Mouse (Mus musculus) heart, embryonic 11.5 days (tissue): ENCODE data around the gene Scd3. TPM values are rescaled to one million over a fixed set of nuclear protein-coding genes. Genes with fewer than 3 reads are reported as not detected.
"Not testable (repeated sequence)": the region's sequence is repeated elsewhere in the genome, so short reads cannot be mapped to it uniquely, and the experiment has no call there.

Experiments
- ATAC-seq: fragments of 200-750 bp; cut with Nextera tagmentation; replicated peaks from 2 replicates; pipeline ENCODE4 v1.8.0; 2017; ENCODE audit warnings: moderate library complexity; ENCODE audit not compliant: insufficient number of reproducible peaks, low FRiP score, low TSS enrichment
- H3K27ac ChIP-seq: fragments of 300-500 bp; sonication (generic); 2 replicates; pipeline ENCODE4 v1.5.1; 2014; ENCODE audit warnings: mild to moderate bottlenecking, low read depth, low read length
- H3K27me3 ChIP-seq: fragments of 300-500 bp; sonication (generic); 2 replicates; pipeline ENCODE4 v1.6.1; 2014; ENCODE audit warnings: mild to moderate bottlenecking, low read length, mixed read lengths; ENCODE audit not compliant: control insufficient read depth, insufficient read depth
- H3K36me3 ChIP-seq: fragments of 300-500 bp; sonication (generic); 2 replicates; pipeline ENCODE4 v1.6.1; 2014; ENCODE audit warnings: mild to moderate bottlenecking, low read length, moderate library complexity, mixed read lengths; ENCODE audit not compliant: control insufficient read depth, insufficient read depth
- H3K4me1 ChIP-seq: fragments of 300-500 bp; sonication (generic); 2 replicates; pipeline ENCODE4 v1.6.1; 2014; ENCODE audit warnings: low read length; ENCODE audit not compliant: control insufficient read depth, insufficient read depth
- H3K4me2 ChIP-seq: fragments of 300-500 bp; sonication (generic); 2 replicates; pipeline ENCODE4 v1.6.1; 2014; ENCODE audit warnings: mild to moderate bottlenecking, moderate library complexity
- H3K4me3 ChIP-seq: fragments of 300-500 bp; sonication (generic); 2 replicates; pipeline ENCODE4 v1.5.1; 2014; ENCODE audit warnings: low read depth, low read length
- H3K9ac ChIP-seq: fragments of 300-500 bp; sonication (generic); 2 replicates; pipeline ENCODE4 v1.6.1; 2014; ENCODE audit warnings: mild to moderate bottlenecking, low read depth, low read length, moderate library complexity
- H3K9me3 ChIP-seq: fragments of 300-500 bp; sonication (generic); replicated peaks from 2 replicates; pipeline ENCODE4 v1.6.1; 2016; ENCODE audit warnings: low read length; ENCODE audit not compliant: control insufficient read depth
- WGBS: fragments of 180-500 bp; shearing (Covaris S2); extraction: QIAGEN DNeasy Blood & Tissue Kit; methylation state at CpG from one replicate; pipeline ENCODE4 v1.1.7; 2014; ENCODE audit not compliant: insufficient replicate concordance; 5-methylcytosine and 5-hydroxymethylcytosine counted together
- polyA plus RNA-seq: library from polyadenylated mRNA; unstranded; fragments of >200 nt; fragmentation: Nextera tagmentation; extraction: Ambion mirVana; gene quantifications from 2 replicates; pipeline ENCODE4 v1.2.1, GENCODE M21; 2014

The Scd3 gene
- polyA plus RNA-seq, 1 experiment from 2014 or later, result 0.21 TPM

DNA sequence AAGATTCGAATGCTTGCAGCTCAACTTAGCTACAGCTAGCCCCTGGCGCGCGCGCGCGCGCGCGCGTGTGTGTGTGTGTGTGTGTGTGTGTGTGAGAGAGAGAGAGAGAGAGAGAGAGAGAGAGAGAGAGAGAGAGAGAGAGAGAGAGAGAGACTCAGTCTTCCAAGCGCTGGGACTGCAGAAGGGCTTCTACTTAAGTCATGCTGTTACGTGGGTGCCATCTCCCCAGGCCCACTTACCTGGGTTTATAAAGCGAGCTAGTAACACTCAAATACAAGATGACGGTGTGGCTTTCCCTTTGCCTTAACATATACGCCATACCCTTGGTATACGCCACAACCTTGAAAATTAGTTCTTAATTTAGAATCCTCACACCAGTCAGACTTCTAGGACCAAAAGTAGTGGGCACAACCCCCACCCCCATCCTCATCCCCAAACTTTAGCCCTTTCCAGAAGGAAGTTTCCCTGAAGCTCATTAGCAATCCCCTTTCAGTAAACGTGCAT, 64.5 kb downstream of the Scd3 start:
- no peaks in the 10 kb centered on the region for H3K9me3 ChIP-seq
- no peaks in the 10 kb centered on the region for H3K27me3 ChIP-seq
- no peak for ATAC-seq
- H3K4me3 ChIP-seq, result peak overlapping the region; percentile 58
- H3K4me2 ChIP-seq, result peak overlapping the region; percentile 82
- 9% methylated on average over 18 of the region's 18 CpGs for WGBS
- no peaks in the 10 kb centered on the region for H3K4me1 ChIP-seq
- H3K9ac ChIP-seq, result peak overlapping the region; percentile 81
- peak overlapping the region; percentile 95 for H3K27ac ChIP-seq
- no peaks in the 10 kb centered on the region for H3K36me3 ChIP-seq

DNA sequence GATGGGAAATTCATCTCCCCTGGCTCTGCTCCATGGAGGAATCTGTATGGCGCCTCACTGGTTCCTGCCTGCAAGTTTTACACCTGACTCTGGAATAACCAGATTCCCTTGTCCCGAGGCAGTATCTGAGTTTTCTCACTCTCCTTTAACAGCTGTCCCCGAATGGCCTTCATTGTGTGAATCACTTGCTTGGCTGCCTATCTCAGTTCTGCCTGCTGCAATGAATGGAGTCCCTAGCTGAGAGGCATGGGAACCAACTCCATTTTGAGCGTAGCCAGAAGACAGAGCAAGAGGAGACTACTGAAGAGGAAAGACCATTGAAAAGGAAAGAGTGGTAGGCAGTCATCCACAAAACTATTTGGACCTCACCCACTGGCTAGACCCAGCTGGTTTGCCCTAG, 70.6 kb downstream of the Scd3 start:
- Histone ChIP-seq H3K4me2 (no peak overlapping the region), H3K27ac (no peak overlapping the region), H3K27me3 (no peaks in the 10 kb centered on the region), H3K4me3 (no peak overlapping the region), H3K9ac (no peak overlapping the region), H3K36me3 (no peaks in the 10 kb centered on the region), H3K4me1 (peaks cover 3% of the 10 kb centered on the region; the same call in 1 of the 2 replicates), H3K9me3 (no peaks in the 10 kb centered on the region)
- no peak for ATAC-seq
- 72% methylated on average over 4 of the region's 4 CpGs for WGBS

DNA sequence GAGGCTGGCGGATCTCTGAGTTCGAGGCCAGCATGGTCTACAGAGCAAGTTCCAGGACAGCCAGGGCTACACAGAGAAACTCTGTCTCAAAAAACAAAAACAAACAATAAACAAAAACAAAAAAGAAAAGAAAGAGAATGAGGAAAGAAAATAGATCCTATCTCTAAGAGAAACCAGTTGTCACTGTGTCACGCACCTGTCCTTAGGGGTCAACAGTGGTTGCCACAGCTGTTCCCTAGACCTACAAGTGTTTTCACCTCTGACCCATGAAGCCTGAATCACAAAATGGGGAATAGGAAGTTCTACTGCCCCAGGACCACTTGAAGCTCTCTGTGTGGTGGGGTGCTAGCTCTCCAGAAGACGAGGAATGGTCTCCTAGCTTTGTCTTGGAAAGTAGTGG, 71.4 kb downstream of the Scd3 start:
- H3K4me2 ChIP-seq, result no peak overlapping the region
- ATAC-seq, result no peak
- no peak overlapping the region for H3K27ac ChIP-seq
- no peaks in the 10 kb centered on the region for H3K36me3 ChIP-seq
- WGBS, result 94% methylated on average over 4 of the region's 4 CpGs
- H3K9me3 ChIP-seq, result no peaks in the 10 kb centered on the region
- H3K4me1 ChIP-seq, result peaks cover 3% of the 10 kb centered on the region; the same call in 1 of the 2 replicates
- no peaks in the 10 kb centered on the region for H3K27me3 ChIP-seq
- no peak overlapping the region for H3K4me3 ChIP-seq
- H3K9ac ChIP-seq, result no peak overlapping the region

DNA sequence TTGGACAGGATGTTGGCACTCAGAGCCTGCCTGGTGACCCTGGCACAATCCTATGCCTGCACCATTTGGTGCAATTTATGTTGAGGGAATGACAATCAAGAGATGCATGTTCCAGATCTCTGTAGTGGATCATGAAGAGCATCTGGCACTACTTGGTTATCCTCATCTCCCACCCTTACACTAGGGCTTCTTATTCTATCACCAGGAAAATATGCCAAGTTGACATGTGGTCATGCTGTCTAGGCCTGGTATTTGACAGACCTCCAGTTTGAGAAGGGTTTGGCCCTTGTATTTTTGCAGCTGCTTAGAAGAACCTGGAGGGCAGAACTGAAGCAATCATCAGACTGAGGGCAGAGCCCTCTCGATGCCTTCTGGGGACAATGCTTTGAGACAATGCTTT, 72.3 kb downstream of the Scd3 start:
- Histone ChIP-seq H3K4me2 (no peak overlapping the region), H3K9me3 (no peaks in the 10 kb centered on the region), H3K4me3 (no peak overlapping the region), H3K4me1 (peaks cover 5% of the 10 kb centered on the region), H3K27me3 (no peaks in the 10 kb centered on the region), H3K27ac (no peak overlapping the region), H3K9ac (no peak overlapping the region), H3K36me3 (no peaks in the 10 kb centered on the region)
- ATAC-seq, result no peak
- 91% methylated on average over 1 of the region's 1 CpGs for WGBS

DNA sequence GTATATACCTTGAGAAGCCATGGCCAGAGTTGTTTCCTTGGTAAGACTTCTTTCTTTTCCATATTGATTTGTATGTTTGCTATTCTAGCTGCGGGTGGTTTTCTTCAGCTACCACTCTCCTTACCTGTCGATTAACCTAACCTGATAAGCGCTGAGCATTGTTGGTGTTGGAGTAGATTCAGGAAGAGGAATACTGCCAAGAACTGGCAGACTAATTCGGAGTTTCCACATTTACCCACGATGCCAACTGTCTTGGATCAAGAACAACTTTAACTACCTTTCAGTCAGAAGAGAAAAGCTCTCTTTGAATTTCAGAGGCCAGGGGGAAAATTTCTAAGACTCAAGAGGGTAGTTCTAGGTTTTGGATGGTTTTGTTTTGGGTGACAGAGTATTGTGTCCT, 73.8 kb downstream of the Scd3 start:
- Histone ChIP-seq H3K27ac (no peak overlapping the region), H3K9me3 (no peaks in the 10 kb centered on the region), H3K4me2 (no peak overlapping the region), H3K36me3 (no peaks in the 10 kb centered on the region), H3K9ac (no peak overlapping the region), H3K27me3 (no peaks in the 10 kb centered on the region), H3K4me3 (no peak overlapping the region), H3K4me1 (peaks cover 17% of the 10 kb centered on the region)
- WGBS, result 75% methylated on average over 5 of the region's 5 CpGs
- no peak for ATAC-seq

DNA sequence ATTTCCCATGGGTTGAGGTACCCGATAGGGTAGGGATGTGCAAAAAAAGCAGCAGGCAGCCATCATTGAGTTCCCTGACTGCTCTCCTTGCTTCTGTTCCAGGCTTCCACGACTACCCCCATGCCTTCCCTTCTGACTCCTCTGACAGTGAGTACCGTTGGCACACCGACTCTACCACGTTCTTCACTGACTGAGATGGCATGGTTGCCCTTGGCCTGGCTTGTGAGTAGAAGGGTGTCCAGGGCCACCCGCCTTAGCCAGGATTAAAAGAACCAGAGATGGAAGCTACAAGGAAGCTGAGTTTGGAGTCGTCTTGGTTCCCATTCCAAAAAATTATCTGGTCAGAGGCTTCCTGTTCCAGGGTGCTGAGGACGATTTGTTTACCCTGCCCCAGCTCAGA, 74.9 kb downstream of the Scd3 start:
- no peaks in the 10 kb centered on the region for H3K9me3 ChIP-seq
- peaks cover 25% of the 10 kb centered on the region for H3K4me1 ChIP-seq
- no peak overlapping the region for H3K9ac ChIP-seq
- H3K4me2 ChIP-seq, result no peak overlapping the region
- no peak overlapping the region for H3K27ac ChIP-seq
- H3K36me3 ChIP-seq, result no peaks in the 10 kb centered on the region
- 74% methylated on average over 8 of the region's 8 CpGs for WGBS
- H3K4me3 ChIP-seq, result no peak overlapping the region
- ATAC-seq, result no peak
- H3K27me3 ChIP-seq, result no peaks in the 10 kb centered on the region

DNA sequence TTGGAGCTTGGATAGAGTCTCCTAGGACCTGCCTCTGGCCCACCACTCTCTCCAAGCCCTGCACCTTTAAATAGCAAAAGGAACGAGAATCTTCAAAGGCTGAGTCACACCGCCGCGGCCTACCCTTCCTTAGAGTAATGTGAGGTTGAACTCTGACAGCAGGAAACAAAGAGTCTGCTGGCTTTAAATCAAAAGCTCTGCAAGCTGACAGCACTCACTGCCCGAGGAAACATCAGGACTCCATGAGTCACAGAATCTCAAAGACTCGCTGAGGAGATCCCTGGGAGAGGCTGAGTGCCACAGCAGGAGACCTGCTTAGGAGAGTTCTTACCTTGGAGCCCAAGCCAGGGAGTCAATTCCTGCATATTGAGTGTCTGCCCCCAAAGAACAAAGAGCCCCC, 77.7 kb downstream of the Scd3 start:
- Histone ChIP-seq H3K36me3 (no peaks in the 10 kb centered on the region), H3K9ac (peak overlapping the region; percentile 46; the same call in 1 of the 2 replicates), H3K4me2 (peak overlapping the region; percentile 24), H3K4me1 (peaks cover 38% of the 10 kb centered on the region), H3K9me3 (no peaks in the 10 kb centered on the region), H3K27ac (peak overlapping the region; percentile 71), H3K4me3 (no peak overlapping the region), H3K27me3 (no peaks in the 10 kb centered on the region)
- WGBS, result 6% methylated on average over 6 of the region's 6 CpGs
- ATAC-seq, result no peak

DNA sequence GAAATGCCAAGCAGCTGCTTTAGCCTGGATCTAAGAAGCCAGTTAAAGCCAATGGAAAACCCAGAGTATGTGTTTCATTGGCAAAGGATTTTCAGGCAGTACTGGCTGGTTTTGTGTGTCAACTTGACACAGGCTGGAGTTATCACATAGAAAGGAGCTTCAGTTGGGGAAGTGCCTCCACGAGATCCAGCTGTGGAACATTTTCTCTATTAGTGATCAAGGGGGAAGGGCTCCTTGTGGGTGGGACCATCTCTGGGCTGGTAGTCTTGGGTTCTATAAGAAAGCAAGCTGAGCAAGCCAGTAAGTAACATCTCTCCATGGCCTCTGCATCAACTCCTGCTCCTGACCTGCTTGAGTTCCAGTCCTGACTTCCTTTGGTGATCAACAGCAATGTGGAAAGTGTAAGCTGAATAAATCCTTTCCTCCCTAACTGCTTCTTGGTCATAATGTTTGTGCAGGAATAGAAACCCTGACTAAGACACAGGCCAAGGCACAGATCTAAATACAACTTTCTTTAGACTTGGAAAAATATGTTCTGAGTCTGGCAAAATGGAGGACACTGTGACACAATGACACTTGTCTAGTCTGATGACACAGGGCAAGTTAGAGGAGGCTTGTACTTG, 78.9 kb downstream of the Scd3 start:
- WGBS, result 42% methylated on average over 1 of the region's 1 CpGs
- H3K27me3 ChIP-seq, H3K9ac ChIP-seq, H3K4me3 ChIP-seq, H3K36me3 ChIP-seq, H3K27ac ChIP-seq, H3K4me2 ChIP-seq, ATAC-seq, H3K9me3 ChIP-seq: not testable (repeated sequence)
- peaks cover 44% of the 10 kb centered on the region for H3K4me1 ChIP-seq

DNA sequence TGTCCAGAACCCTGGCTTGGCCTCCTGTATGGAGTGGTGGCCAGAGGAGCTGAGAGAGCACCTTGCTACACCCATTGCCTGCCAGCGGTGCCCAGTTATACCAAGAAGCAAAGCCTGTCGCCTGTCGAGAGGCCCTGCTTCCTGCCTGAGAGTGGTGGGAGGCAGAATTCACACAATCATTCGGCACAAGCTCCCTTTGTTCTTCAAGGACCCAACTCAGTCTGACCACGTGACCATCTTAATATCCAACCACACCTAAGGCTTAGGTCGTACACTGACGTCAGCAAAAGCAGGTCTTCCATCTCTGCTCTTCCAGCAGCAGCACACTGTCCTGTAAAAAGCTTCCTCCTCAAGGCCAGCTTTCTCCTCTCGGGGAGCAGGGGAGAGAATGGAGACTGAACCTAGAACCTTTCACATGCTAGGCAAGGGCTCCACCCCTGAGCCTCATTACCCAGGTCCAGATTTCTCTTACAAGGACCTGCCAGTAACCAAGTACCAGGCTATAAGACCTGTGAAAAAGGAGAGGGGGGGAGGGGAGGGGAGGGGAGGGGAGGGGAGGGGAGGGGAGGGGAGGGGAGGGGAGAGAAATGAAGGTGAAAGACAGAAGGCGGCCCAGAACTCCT, 79.6 kb downstream of the Scd3 start:
- Histone ChIP-seq H3K27ac (peak overlapping the region; percentile 10; the same call in 1 of the 2 replicates), H3K4me3 (no peak overlapping the region), H3K9ac (no peak overlapping the region), H3K9me3 (no peaks in the 10 kb centered on the region), H3K36me3 (no peaks in the 10 kb centered on the region), H3K4me2 (no peak overlapping the region; the same call in 1 of the 2 replicates), H3K27me3 (no peaks in the 10 kb centered on the region), H3K4me1 (peaks cover 46% of the 10 kb centered on the region)
- ATAC-seq, result no peak
- 26% methylated on average over 9 of the region's 9 CpGs for WGBS
